Mouse (Mus musculus): ENCODE measurements around the gene Trp53rkb. TPM values are rescaled to one million over a fixed set of nuclear protein-coding genes. Genes with fewer than 3 reads are reported as not detected.

Gene Trp53rkb
- total and polyA plus RNA-seq, 2 experiments from 2014 or later, result 3.9 to 6.2 TPM

DNA sequence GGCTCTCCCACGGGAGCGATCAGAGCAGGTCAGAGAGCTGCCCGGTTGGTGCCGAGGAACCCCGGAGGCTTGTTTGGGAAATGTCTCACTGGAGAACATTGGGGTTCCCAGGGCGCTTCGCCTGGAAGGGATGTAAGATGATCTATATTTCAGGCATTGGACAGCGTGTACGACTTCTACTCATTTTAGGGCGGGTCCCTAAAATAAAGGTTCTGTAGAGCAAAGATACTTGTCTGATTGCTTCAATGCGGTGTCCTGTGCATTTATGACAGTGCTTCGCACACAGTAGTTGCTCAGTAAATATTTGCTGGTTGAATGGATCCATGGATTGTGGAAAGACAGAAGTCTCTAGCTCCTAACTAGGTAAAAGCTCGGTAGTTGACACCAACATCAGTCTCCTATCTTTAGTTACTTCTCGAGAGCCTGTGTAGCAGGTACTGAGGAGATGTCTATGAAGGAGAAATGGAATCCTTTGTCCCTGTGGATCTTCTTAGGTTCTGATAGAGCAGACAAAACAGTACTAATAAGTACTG lies 13.9 kb downstream of the Trp53rkb start:
- WGBS, result 11% methylated on average over 14 of the region's 14 CpGs
- Histone ChIP-seq H3K27ac (ENCODE audit: low read depth) (peak overlapping the region; percentile 94), H3K9ac (replicated peaks; ENCODE audit: low read depth, low read length) (peak overlapping the region; percentile 84), H3K27me3 (ENCODE audit: control insufficient read depth, insufficient read depth, low read length) (no peaks in the 10 kb centered on the region), H3K4me3 (ENCODE audit: low read depth, low read length) (peak overlapping the region; percentile 79), H3K4me1 (ENCODE audit: control insufficient read depth, insufficient read depth) (peaks cover 14% of the 10 kb centered on the region), H3K9me3 (replicated peaks; ENCODE audit: control insufficient read depth, low read length) (no peaks in the 10 kb centered on the region), H3K4me2 (ENCODE audit: low read depth, low read length) (peak overlapping the region; percentile 87), H3K36me3 (replicated peaks; ENCODE audit: control insufficient read depth, insufficient read depth, low read length) (no peaks in the 10 kb centered on the region)
- ATAC-seq (ENCODE audit: insufficient read depth, low read depth), result peak; percentile 5
- DNase-seq (ENCODE audit: low spot score), result no peak
- TF ChIP-seq CTCF (IDR thresholded peaks at IDR 0.05; ENCODE audit: low read depth), result no peak
- TF ChIP-seq EP300 (IDR thresholded peaks at IDR 0.05; ENCODE audit: low read depth), result no peak

DNA sequence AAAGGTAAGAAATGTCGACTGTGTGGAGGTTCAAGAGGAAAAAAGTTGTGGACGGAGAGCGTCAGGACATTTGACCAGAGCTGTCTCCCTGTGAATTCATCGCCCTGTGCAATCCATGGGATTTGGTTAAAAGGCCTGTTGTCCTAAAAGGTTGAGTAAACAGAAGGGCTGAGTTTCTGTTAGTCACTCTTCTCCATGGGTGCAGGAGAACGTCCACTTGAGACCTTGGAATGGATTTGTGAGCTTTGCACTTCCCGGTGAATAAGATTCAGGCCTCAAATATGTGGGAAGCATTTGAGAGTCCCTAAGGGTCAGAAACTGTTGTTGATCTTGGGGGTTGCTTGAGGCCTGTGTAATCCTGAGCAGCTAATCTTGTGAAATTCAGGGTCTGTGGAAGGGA lies 14.5 kb downstream of the Trp53rkb start:
- DNase-seq (ENCODE audit: low spot score) (no peak), ATAC-seq (ENCODE audit: insufficient read depth, low read depth) (no peak)
- H3K27ac ChIP-seq (ENCODE audit: low read depth), result 0 out of 2 replicates have a peak overlapping the region, but pooled peaks have one; percentile 94
- peak overlapping the region; percentile 79 for H3K4me3 ChIP-seq (ENCODE audit: low read depth, low read length)
- no peaks in the 10 kb centered on the region for H3K27me3 ChIP-seq (ENCODE audit: control insufficient read depth, insufficient read depth, low read length)
- H3K9me3 ChIP-seq (replicated peaks; ENCODE audit: control insufficient read depth, low read length), result no peaks in the 10 kb centered on the region
- no peaks in the 10 kb centered on the region for H3K36me3 ChIP-seq (replicated peaks; ENCODE audit: control insufficient read depth, insufficient read depth, low read length)
- peak overlapping the region; percentile 87 for H3K4me2 ChIP-seq (ENCODE audit: low read depth, low read length)
- peak overlapping the region; percentile 84 for H3K9ac ChIP-seq (replicated peaks; ENCODE audit: low read depth, low read length)
- peaks cover 14% of the 10 kb centered on the region for H3K4me1 ChIP-seq (ENCODE audit: control insufficient read depth, insufficient read depth)
- 54% methylated on average over 6 of the region's 6 CpGs for WGBS
- TF ChIP-seq CTCF (IDR thresholded peaks at IDR 0.05; ENCODE audit: low read depth) (no peak), EP300 (IDR thresholded peaks at IDR 0.05; ENCODE audit: low read depth) (no peak)

DNA sequence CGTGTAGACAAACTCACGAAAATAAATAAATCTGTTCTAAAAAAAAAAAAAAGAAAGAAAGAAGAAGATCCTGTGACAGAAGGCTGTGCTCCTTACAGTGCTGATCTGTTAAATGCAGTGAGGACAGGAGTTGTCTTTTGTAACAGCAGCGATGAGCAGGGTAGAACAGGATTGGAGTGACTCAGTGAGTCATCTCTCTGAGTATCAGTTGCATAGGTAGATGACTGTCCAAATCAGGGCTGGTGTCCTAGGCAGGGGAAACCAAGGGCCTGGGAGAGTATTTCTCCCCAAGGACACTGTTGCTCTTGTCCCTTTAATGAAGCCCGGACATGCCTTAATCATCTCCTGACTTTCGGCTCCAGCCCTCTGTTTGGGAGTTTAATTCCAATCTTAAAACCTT lies 17.2 kb downstream of the Trp53rkb start:
- H3K27me3 ChIP-seq (ENCODE audit: control insufficient read depth, insufficient read depth, low read length), result no peaks in the 10 kb centered on the region
- no peak overlapping the region for H3K4me3 ChIP-seq (ENCODE audit: low read depth, low read length)
- TF ChIP-seq EP300 (IDR thresholded peaks at IDR 0.05; ENCODE audit: low read depth) (no peak), CTCF (IDR thresholded peaks at IDR 0.05; ENCODE audit: low read depth) (no peak)
- ATAC-seq (ENCODE audit: insufficient read depth, low read depth) (no peak), DNase-seq (ENCODE audit: low spot score) (no peak)
- 83% methylated on average over 5 of the region's 5 CpGs for WGBS
- H3K4me2 ChIP-seq (ENCODE audit: low read depth, low read length), result no peak overlapping the region
- no peaks in the 10 kb centered on the region for H3K9me3 ChIP-seq (replicated peaks; ENCODE audit: control insufficient read depth, low read length)
- H3K27ac ChIP-seq (ENCODE audit: low read depth), result no peak overlapping the region
- H3K36me3 ChIP-seq (replicated peaks; ENCODE audit: control insufficient read depth, insufficient read depth, low read length), result no peaks in the 10 kb centered on the region
- no peak overlapping the region for H3K9ac ChIP-seq (replicated peaks; ENCODE audit: low read depth, low read length)
- H3K4me1 ChIP-seq (ENCODE audit: control insufficient read depth, insufficient read depth), result peaks cover 14% of the 10 kb centered on the region

DNA sequence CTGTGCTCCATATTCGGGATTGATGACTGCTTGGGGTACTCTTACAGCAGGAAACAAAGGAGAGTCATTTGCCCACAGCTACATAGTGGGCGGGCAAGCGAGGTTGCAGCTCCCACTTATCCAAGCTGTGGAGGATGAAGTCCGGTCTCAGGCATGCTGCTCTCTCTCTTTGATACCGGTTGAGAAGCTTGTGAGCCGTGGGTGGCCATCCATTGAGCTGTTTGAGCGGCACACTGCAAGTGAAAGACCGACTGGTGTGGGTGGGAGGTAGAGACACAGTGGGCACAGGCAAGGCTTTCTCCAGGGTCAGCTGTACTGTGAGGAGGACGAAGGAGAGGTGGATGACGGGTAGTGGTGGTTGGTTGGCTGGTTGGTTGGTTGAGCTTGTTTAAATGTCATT lies 18.5 kb downstream of the Trp53rkb start:
- DNase-seq (ENCODE audit: low spot score) (no peak), ATAC-seq (ENCODE audit: insufficient read depth, low read depth) (no peak)
- 84% methylated on average over 10 of the region's 10 CpGs for WGBS
- peaks cover 14% of the 10 kb centered on the region for H3K4me1 ChIP-seq (ENCODE audit: control insufficient read depth, insufficient read depth)
- H3K9me3 ChIP-seq (replicated peaks; ENCODE audit: control insufficient read depth, low read length), result no peaks in the 10 kb centered on the region
- H3K9ac ChIP-seq (replicated peaks; ENCODE audit: low read depth, low read length), result no peak overlapping the region
- no peak overlapping the region for H3K27ac ChIP-seq (ENCODE audit: low read depth)
- no peaks in the 10 kb centered on the region for H3K27me3 ChIP-seq (ENCODE audit: control insufficient read depth, insufficient read depth, low read length)
- H3K4me3 ChIP-seq (ENCODE audit: low read depth, low read length), result no peak overlapping the region
- TF ChIP-seq CTCF (IDR thresholded peaks at IDR 0.05; ENCODE audit: low read depth) (no peak), EP300 (IDR thresholded peaks at IDR 0.05; ENCODE audit: low read depth) (no peak)
- no peaks in the 10 kb centered on the region for H3K36me3 ChIP-seq (replicated peaks; ENCODE audit: control insufficient read depth, insufficient read depth, low read length)
- H3K4me2 ChIP-seq (ENCODE audit: low read depth, low read length), result no peak overlapping the region

DNA sequence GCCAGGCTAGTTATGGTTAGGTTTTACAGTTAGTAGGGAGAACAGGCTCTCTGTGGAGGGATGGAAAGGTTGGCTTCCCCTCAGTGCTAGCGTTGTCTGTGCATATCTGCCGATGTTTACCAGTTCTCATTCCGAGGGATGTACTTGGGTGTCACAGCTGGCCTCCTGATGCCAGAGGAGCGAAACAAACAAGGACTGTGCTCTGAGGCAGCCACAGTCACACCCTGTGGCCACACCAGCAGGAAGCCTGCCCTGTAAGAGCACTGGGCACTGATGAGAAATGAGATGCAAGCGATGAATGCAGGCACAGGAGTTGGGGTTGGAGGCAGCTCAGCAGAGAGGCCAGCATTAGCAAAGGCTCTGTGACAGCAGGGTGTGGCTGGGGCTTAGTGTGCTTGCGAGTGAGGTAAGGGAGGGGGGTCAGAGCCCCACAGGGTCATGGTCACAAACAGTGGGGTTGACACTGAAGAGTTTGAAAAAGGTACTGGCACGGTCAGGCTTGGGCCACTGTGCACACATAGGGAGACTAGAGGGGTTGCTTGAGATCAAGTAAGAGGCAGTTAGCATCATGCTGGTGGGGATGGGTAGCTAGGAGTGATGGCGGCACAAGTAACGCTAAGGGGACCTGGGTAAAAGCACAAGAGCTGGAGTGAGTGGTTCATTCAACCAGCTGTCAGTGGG lies 26.3 kb downstream of the Trp53rkb start:
- WGBS, result 82% methylated on average over 9 of the region's 9 CpGs
- ATAC-seq (ENCODE audit: insufficient read depth, low read depth), result no peak
- no peak overlapping the region for H3K9ac ChIP-seq (replicated peaks; ENCODE audit: low read depth, low read length)
- no peaks in the 10 kb centered on the region for H3K27me3 ChIP-seq (ENCODE audit: control insufficient read depth, insufficient read depth, low read length)
- H3K4me2 ChIP-seq (ENCODE audit: low read depth, low read length), result no peak overlapping the region
- no peak for DNase-seq (ENCODE audit: low spot score)
- H3K4me3 ChIP-seq (ENCODE audit: low read depth, low read length), result no peak overlapping the region
- no peaks in the 10 kb centered on the region for H3K36me3 ChIP-seq (replicated peaks; ENCODE audit: control insufficient read depth, insufficient read depth, low read length)
- TF ChIP-seq EP300 (IDR thresholded peaks at IDR 0.05; ENCODE audit: low read depth) (no peak), CTCF (IDR thresholded peaks at IDR 0.05; ENCODE audit: low read depth) (no peak)
- H3K9me3 ChIP-seq (replicated peaks; ENCODE audit: control insufficient read depth, low read length), result no peaks in the 10 kb centered on the region
- H3K4me1 ChIP-seq (ENCODE audit: control insufficient read depth, insufficient read depth), result peaks cover 35% of the 10 kb centered on the region
- H3K27ac ChIP-seq (ENCODE audit: low read depth), result no peak overlapping the region

DNA sequence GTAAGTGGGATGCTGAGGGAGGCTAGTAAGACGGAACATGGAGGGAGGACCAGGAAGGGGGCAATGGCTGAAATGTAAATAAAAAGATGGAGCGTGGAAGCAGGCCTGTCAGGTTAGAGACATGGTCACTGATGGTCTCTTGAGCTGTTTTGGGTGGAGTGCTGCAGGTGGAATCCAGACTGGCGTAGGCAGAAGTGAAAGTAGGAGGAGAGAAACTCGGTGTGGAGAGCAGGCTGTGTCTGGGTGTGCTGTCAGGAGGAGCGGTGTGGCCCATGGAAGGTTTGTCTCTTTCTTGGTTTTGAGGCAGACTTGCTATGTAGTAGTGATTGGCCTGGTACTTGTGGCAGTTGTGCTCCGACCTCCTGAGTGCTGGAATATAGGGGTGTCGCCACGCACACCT lies 27.5 kb downstream of the Trp53rkb start:
- Histone ChIP-seq H3K4me2 (ENCODE audit: low read depth, low read length) (no peak overlapping the region), H3K4me1 (ENCODE audit: control insufficient read depth, insufficient read depth) (peaks cover 35% of the 10 kb centered on the region), H3K27me3 (ENCODE audit: control insufficient read depth, insufficient read depth, low read length) (no peaks in the 10 kb centered on the region), H3K9me3 (replicated peaks; ENCODE audit: control insufficient read depth, low read length) (no peaks in the 10 kb centered on the region), H3K27ac (ENCODE audit: low read depth) (no peak overlapping the region), H3K36me3 (replicated peaks; ENCODE audit: control insufficient read depth, insufficient read depth, low read length) (no peaks in the 10 kb centered on the region), H3K4me3 (ENCODE audit: low read depth, low read length) (no peak overlapping the region), H3K9ac (replicated peaks; ENCODE audit: low read depth, low read length) (no peak overlapping the region)
- DNase-seq (ENCODE audit: low spot score) (no peak), ATAC-seq (ENCODE audit: insufficient read depth, low read depth) (no peak)
- TF ChIP-seq CTCF (IDR thresholded peaks at IDR 0.05; ENCODE audit: low read depth) (no peak), EP300 (IDR thresholded peaks at IDR 0.05; ENCODE audit: low read depth) (no peak)
- WGBS, result 79% methylated on average over 8 of the region's 8 CpGs
